Mouse (Mus musculus) splenic B cell, adult 2 months (primary cell): ENCODE data around the gene Nrxn1.

Experiments used
- DNase-seq: peaks from one replicate; pipeline ENCODE4 v3.0.0-alpha.2; 2011; ENCODE audit warnings: low read depth, low spot score
- H3K27me3 ChIP-seq: 2 replicates; pipeline ENCODE4 v1.6.1; 2012; ENCODE audit warnings: mild to moderate bottlenecking, low read length, moderate library complexity, mixed read lengths; ENCODE audit not compliant: control insufficient read depth, poor library complexity, insufficient read depth, severe bottlenecking
- H3K36me3 ChIP-seq: 2 replicates; pipeline ENCODE4 v1.6.1; 2012; ENCODE audit warnings: mild to moderate bottlenecking, low read length, moderate library complexity, mixed read lengths; ENCODE audit not compliant: control insufficient read depth, poor library complexity, insufficient read depth, severe bottlenecking

Nrxn1 gene

DNA sequence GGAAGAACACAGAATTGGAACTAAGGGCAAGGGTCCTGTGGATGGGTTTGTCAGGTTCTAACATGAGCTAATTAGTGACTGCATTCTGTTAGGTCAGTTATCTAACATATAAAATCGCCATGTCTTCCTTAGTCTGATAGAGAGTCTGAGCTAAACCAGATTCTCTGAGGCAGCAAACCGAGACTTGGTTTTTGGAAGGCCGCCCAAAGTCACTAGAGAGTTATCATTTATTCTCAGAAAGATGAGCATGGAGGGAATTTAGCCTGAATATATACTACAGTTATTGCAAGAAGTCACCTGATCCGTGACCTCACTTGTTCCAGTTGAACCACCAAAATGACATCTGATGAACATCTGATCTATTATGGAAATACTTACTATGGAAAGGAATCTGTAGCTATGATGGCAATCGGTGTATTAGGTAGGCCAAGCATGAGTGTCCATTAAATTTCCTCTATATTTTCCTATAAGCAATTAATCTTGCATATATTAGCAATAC, 397.7 kb downstream of the Nrxn1 start:
- no peaks in the 10 kb centered on the region for H3K27me3 ChIP-seq
- no peaks in the 10 kb centered on the region for H3K36me3 ChIP-seq
- no peak for DNase-seq

DNA sequence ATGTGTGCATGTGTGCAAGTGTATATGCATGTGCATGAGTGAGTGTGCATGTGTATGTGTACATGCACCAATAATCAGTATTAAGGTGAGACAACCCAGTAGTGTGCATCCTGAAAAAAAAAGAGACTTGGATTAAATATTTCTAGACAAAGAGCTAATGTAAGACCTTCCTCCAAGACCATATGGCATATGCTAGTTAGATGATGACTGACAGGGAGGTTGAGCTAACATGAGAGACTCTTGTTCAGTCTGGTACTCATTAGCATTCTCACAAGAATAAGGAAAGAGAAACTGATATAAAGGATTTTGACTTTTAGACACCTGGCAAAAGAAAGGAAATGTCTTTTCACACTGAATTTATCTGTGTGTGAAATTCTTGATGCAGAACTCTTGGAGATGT, 408.7 kb downstream of the Nrxn1 start:
- Histone ChIP-seq H3K36me3 (no peaks in the 10 kb centered on the region), H3K27me3 (no peaks in the 10 kb centered on the region)
- no peak for DNase-seq

DNA sequence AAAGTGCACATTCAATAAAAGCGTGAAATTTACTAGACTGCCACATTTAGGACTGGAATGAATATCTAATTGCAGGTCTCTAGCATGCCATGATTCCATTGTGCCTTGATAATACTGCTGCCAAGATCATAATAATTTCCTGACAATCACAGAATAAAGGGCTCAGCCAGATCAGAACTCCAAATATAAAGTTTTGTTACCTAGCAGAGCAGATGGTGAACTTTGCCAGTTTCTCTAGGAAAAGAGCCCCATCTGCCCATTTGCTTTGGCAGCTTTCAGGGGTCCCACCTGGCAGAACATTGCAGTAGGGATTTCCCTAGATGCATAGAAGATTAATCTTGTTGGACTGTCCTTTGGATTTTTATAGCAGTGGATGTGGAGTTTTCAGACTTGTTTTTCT, 411.9 kb downstream of the Nrxn1 start:
- Histone ChIP-seq H3K36me3 (no peaks in the 10 kb centered on the region), H3K27me3 (no peaks in the 10 kb centered on the region)
- DNase-seq, result no peak

DNA sequence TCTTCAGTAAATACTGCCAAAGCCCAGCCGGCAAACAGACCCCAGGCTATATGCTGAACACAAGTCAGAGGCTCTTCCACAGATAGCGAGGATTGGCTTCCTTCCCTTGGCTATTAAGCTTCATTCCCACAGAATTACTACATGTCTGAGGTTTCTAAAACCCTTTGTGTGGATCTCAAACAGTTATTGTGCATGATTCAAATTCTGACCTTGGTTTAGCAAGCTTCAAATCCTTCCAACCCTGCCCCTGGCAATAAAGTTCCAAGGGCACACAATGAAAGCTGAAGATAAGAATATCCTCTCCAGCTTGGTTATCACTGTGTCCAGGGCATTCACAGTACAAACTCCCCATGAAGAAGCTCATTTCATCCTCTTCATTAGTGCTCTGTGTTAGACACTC, 416.2 kb downstream of the Nrxn1 start:
- DNase-seq, result no peak
- no peaks in the 10 kb centered on the region for H3K36me3 ChIP-seq
- no peaks in the 10 kb centered on the region for H3K27me3 ChIP-seq

DNA sequence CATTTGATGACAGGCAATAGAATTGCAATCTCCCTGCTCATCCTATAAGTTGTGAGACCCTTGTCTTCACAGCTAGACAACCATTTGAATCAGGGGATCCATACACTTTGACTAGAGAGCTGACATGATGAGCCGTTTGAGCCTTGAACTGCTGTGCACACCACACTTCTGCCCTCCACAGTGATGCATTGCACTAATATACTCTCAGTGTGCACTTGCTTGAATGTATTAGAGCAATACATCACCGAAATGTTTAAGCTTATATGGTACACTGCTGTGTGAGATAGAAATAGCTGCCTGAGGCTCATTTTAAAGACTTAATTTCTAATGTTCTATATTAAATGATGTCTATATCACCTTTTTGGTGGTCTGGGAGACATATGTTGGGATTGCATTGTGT, 430.6 kb downstream of the Nrxn1 start:
- no peaks in the 10 kb centered on the region for H3K36me3 ChIP-seq
- no peak for DNase-seq
- no peaks in the 10 kb centered on the region for H3K27me3 ChIP-seq

DNA sequence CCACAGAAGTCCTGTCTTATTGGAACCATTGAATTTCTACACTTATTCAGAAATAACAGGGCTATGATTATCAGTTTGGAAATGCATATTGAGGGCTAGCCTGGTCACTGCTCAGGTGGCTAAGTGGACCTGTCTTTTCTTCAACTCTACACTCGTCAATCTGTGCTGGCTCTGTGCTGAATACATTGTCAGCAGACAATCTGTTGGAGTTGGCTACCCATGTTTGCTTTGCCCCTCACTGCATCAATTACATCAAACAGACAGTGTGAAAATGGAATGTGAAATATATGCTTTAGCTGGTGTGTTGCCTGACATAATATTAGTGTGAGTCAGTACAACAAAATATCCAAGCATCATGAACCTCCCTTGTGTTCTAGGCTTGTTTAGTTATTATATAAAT, 438.4 kb downstream of the Nrxn1 start:
- H3K27me3 ChIP-seq, result no peaks in the 10 kb centered on the region
- no peak for DNase-seq
- no peaks in the 10 kb centered on the region for H3K36me3 ChIP-seq

DNA sequence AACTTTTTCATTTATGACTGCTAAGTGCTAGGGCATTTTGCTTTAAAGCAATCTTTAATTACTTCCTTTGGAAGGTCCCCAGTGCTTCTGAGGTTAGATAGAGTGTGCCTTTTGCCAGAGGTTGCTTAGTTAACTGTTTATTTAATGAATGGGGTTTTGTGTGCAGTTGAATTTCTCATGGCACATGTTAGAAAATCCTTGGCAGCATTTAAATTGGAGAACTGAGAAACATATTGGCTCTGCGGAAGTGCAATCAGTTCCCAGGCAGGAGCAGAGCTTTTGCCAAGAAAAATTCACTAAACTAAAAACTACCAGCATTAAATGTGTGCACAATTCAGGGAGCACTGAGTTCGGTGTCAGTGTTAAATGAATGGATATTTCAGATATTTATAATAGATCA, 439.5 kb downstream of the Nrxn1 start:
- Histone ChIP-seq H3K36me3 (no peaks in the 10 kb centered on the region), H3K27me3 (no peaks in the 10 kb centered on the region)
- no peak for DNase-seq

DNA sequence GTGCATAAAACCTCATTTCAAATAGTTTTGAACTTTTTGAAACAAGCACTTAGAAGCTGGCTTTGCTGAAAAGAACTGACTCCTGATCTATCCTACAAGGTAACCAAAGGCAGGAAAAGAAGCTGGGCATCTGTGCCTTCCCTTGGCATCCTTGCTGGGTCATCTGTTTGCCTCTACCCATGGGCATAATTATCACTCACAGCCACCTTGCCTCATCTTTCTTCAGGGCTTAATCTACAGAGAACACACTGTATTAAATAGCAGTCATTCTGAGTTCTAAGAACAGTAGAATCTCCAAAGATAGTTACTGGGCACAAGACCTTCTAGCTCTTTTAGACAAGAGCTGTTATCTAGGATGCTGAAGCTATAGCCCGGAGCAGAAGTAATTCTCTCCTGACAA, 442.6 kb downstream of the Nrxn1 start:
- Histone ChIP-seq H3K36me3 (no peaks in the 10 kb centered on the region), H3K27me3 (no peaks in the 10 kb centered on the region)
- no peak for DNase-seq

DNA sequence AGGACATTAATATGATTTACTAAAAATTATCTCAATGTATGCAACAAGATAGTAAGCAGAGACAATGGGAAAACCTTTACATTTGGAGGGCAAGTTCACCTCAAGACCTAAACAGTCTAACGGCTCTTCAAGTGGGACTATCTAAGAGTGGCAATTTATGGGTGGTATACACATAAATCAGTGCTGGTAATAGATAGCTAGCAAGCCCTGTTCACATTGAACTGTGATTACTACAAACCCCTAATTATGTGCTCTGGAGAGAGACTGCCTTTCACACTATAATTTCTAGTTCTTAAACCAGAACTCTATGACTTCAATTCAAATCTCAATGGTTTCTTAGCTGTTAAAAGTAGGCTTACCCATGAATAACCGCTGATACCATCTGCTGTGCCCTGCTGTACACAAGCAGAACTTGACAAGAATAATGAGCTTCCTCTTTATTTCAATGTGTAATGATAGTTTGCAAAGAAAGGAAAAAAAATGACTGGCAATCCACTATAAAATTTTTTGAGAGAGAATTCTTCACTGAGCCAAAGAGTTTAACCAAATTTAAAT, 453.8 kb downstream of the Nrxn1 start:
- DNase-seq, result no peak
- Histone ChIP-seq H3K36me3 (no peaks in the 10 kb centered on the region), H3K27me3 (no peaks in the 10 kb centered on the region)

DNA sequence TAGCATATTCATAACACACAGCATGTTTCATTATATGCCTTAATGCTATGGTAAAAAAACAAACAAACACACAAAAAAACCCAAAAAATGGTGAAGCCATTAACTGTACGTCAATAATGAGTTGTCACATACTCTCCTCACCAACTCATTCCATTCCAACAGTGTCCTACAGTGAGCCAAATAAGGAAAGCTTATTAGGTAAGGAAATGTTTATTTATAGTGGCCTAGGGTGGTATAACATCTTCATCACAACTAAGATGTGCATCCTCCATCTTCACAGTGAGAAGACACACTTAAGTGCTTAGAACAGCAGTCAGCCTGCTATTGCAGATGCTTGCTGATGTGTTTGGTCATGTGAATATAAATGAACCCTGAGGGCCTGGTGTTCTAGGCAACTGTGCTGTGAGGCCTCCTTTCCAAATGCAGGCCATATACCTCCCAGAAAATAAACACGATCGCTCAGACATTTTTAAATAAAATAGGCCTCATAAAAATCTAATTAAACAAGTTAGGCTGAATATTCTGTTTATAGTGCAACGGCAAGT, 454.6 kb downstream of the Nrxn1 start:
- no peaks in the 10 kb centered on the region for H3K36me3 ChIP-seq
- DNase-seq, result no peak
- H3K27me3 ChIP-seq, result no peaks in the 10 kb centered on the region

DNA sequence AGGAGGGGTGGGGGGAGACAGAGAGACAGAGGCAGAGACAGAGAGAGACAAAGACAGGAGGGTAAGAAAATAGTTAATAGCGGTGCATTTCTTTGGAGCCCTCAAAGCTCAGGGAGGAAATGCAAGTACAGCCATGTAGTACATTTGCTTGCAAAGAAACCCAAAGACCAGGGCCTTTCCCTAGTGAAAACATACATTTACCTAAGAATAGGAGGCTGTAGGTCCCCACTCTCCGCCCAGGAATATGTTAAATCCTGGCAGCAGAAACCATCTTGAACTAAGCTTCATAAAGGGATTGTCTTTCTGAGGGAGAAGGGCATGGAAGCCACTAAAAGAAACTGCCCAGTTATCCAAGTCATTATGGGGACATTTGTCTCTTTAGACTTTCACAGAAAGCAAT, 461.5 kb downstream of the Nrxn1 start:
- Histone ChIP-seq H3K36me3 (no peaks in the 10 kb centered on the region), H3K27me3 (no peaks in the 10 kb centered on the region)
- no peak for DNase-seq

DNA sequence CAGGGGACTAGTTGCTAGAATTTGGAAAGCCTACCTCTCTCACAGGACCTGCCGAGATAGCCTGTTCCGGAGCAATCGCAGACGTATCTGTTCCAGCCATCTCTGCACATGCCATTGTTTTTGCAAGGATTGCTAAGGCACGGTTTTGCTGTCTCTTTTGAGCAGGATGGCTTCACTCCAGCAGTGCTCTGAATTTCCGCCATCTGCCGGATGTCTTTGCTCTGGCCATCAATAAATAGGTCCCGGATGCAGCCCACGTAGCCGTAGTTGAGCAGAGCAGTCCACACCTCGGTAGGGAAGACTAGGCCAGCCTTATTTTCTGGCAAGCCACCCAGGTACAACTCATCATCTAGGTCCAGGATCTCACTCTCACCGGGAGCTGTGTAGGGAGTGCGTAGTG, 463.0 kb downstream of the Nrxn1 start:
- H3K27me3 ChIP-seq, result no peaks in the 10 kb centered on the region
- no peaks in the 10 kb centered on the region for H3K36me3 ChIP-seq
- no peak for DNase-seq

DNA sequence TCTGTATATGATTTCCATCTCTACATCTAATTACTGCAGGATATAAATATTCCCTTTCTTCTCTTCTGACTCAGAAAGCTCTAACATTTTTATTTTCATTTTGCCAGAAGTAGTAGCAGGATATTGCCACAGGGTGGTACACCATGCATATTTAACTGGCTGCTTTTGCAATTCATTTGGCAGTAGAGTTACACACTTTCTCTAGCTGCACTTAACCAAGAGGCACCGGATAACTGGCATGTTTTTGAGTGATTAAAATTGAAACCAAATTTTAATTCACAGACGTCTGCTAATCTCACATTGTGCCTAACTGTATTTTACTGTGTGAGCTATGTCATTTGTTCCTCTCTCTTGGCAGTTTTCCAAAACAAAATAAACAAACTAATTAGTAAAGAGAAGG, 464.4 kb downstream of the Nrxn1 start:
- no peaks in the 10 kb centered on the region for H3K36me3 ChIP-seq
- no peak for DNase-seq
- no peaks in the 10 kb centered on the region for H3K27me3 ChIP-seq

DNA sequence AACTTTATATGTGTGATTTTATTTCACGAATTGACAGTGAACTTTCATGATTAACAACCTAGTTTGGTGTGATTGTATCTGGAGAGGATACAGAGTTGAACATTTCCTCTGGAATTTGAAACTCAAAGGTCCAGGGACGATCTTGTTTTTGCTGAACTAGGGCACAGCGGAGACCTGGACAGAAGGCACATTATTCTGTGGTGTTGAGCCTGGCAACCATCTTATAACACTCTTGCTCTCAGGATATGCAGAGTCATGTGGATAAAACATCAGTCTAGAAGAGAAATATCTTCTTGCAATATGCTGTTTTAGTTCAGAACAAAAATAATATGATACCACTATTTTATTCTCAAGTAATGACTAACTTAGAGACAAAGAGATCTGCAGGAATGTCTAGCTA, 464.9 kb downstream of the Nrxn1 start:
- no peaks in the 10 kb centered on the region for H3K36me3 ChIP-seq
- no peak for DNase-seq
- no peaks in the 10 kb centered on the region for H3K27me3 ChIP-seq

DNA sequence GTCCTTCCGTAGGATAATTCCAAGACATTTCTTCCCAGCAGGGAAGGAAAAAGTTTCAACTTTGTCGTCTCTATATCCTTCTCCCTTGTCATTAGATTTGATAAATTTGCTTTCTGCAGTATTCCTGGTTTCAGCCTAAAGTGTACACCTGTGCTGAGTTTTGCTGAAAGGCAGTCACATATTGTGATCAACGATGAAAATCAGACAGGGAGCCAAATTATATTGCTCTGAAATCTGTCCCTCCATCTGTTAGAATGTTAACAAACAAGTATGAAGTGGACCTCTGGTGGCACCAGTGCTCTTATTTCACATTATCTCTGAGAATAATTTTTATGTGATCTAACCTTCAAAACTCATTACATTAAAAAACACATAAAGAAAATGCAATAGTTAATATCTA, 465.5 kb downstream of the Nrxn1 start:
- DNase-seq, result no peak
- no peaks in the 10 kb centered on the region for H3K36me3 ChIP-seq
- H3K27me3 ChIP-seq, result no peaks in the 10 kb centered on the region

DNA sequence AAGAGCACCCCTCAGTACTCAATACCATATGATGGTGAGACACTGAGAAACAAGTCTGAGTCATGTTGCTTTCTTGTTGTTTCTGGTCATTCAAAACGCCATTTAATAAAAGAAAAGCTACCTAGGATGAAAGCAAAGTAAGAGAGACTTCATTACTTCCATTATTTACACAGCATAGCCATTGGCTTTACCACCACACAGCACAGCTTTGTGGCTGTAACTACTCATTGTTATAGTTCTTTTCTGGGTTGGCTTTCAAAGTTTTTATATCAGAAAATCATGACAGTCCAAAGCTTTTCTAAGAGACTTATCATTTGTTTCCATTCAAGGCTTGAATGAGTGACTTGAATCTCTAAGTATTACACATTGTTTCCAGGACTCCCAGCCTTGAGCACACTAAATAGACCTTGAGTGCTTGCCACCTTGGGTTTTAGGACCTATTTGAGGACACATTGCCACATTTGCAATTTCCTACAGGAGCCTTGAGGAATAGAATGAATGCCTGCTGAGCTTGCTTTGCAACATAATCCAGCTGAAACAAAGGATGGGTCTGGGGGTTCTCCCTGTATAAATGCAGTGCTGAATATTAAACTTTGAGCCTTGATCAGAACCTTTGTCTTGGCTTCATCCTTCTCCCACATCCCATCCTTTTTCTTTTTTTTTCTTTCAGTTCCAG, 468.1 kb downstream of the Nrxn1 start:
- H3K36me3 ChIP-seq, result no peaks in the 10 kb centered on the region
- DNase-seq, result no peak
- H3K27me3 ChIP-seq, result no peaks in the 10 kb centered on the region
